Mouse (Mus musculus) adrenal gland, postnatal 36 days (tissue): Measurements from ENCODE around the gene Arhgef15. TPM values are rescaled to one million over a fixed set of nuclear protein-coding genes. Genes with fewer than 3 reads are reported as not detected.
"Not testable (repeated sequence)": the region's sequence is repeated elsewhere in the genome, so short reads cannot be mapped to it uniquely, and the experiment has no call there.

ENCODE experiments used
- DNase-seq, 2 experiments: peaks; one replicate each; pipeline ENCODE4 v3.0.0; 2021; ENCODE audit warnings: mixed read lengths in 1 of 2
- total RNA-seq, 2 experiments: library from RNA; stranded (reverse); gene quantifications; 2 replicates each; pipeline ENCODE4 v1.2.3; 2021

The Arhgef15 gene
- total RNA-seq, 2 experiments from 2014 or later = 14.8 to 19.9 TPM

DNA sequence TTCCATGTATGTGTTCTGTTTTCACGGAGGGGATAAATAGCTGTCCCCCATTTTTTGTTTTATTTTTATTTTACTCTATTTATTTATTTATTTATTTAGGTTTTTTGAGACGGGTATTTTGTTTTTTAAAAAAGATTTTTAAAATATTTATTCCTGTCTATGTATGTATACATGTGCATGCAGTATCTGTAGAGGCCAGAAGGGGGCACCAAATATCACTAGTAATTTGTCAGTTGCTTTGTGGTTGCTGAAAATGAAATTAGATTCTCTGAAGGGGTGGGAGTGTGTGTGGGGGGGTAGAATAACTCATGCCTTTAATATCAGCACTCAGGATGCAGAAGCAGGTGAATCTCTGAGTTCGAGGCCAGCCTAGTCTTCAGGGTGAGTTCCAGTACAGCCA is 8.6 kb upstream of the Arhgef15 start:
- peak; percentile 36 to 66 for DNase-seq

DNA sequence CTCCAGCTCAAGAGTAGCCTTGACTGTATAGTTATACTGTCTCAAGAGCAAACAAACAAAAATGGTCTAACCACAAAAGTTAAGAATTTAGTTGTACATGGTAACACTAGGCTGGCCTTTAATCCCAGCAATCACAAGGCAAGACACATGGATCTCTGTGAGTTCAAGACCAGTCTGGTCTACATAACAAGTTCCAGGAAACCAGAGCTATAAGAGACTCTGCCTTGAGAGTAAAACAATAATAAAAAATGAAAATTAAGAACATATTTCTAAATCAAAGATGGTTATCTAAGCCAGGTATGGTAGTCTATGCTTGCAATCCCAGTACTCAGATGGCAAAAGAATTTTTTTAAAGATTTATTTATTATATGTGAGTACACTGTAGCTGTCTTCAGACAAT is 7.8 kb upstream of the Arhgef15 start:
- DNase-seq = no peak

DNA sequence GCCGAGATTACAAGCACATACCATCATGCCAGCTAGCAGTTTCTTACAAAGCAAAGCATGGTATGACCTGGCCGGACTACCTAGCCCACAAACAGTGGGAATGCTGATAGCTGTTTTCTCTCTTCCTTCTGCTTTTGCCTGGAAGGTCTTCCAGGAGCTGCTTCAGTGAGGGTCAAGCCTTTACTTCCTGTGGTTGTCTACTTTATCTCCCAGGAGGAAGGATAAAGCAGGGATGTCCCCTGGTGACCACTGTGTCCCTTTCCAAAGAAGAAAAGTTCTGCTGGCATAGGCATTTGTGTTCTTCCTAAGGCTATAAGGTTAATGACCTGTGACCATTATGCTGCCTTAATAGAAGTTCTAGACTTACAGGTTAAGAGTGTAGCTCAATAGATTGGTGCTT is 6.1 kb upstream of the Arhgef15 start:
- DNase-seq = no peak

DNA sequence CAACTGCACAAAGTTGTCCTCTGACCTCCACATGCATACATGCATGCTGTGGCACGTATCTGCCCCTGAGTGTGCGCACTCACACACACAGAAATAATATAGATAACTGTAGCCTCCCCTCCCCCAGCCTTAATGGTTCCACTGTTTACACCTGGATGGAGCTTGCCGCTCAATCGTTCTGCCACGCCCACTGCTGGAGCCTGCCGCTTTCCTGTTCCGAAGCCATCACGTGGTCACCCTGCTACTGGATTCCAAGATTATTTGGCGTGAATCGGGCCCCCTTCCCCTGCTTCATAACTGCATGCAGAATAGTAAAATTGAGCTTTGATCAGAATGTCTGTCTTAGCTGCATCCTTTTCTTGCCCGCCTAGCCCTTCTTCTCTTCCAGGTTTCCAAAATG is 4.9 kb upstream of the Arhgef15 start:
- DNase-seq = not testable (repeated sequence)

DNA sequence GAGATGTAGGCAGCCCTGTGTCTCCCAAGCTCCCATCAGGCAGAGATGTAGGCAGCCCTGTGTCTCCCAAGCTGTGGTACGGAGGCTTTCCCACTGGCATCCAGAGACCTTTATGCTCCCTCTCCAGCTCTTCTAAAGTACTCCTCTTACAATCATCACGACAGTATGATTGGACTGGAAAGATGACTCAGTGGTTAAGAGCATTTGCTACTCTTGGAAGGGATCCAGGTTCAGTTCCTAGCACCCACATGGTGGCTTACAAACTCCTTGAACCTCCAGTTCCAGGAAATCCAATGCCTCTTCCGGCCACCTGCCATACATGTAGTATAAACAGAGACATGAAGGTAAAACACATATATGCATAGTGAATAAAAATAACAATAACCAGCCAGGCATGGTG is 4.3 kb upstream of the Arhgef15 start:
- DNase-seq = no peak

DNA sequence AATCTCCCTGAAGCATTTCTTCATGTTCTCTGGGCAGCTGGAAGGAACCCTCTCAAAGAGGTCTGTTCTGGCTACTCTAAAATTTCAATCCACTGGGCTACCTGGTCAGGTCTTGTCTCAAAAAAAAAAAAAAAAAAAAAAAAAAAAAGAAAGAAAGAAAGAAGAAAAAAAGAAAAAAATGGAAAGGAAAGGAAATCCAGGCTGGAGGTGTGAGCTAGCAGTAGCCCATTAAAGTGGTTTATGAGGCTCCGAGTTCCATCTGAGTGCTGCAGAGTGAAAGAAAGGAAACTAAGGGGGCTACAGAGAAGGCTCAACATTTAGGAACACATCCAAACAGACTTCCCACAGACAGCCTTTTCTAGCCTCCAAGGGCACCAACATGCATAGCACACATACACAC is 691 bp upstream of the Arhgef15 start:
- DNase-seq = no peak

DNA sequence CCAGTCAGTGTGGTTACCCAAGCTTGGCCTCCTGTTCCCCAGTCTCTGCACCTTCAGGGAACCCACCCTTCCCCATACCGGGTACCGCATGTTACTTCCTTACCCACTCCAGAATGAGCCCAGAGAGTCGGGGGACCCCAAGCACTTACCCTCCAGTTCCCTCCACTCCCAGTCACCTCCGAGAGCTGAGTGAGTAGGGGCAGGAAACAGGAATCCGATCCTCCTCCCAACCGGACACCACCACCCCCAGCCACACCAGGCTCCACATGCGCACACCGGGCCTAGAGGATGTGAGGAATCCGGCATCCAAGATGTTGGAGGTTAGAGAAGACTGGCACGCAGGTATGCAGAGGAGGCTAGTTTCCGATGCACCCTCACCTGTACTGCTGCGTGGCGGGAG is 583 bp downstream of the Arhgef15 start:
- DNase-seq = peak; percentile 46 to 50

DNA sequence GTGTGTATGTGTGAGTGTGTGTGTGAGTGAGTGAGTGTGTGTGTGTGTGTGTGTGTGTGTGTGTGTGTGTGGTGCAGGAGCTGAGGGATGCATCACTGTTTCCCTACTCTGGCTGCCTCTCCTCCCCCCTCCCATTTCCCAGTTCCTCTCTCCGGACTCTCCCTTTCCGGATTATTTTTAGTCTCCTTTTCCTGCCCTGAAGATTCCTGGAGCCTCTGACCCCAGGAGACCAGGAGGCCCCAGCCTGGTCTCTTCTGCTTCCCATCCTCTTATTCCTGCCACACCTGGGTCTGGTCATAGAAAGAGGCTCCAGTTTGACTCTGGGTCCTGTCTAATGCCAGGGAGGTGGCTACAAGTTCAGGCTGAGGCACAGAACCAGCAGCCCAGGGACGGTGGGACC is 1.2 kb downstream of the Arhgef15 start:
- DNase-seq = peak; percentile 17 to 53

DNA sequence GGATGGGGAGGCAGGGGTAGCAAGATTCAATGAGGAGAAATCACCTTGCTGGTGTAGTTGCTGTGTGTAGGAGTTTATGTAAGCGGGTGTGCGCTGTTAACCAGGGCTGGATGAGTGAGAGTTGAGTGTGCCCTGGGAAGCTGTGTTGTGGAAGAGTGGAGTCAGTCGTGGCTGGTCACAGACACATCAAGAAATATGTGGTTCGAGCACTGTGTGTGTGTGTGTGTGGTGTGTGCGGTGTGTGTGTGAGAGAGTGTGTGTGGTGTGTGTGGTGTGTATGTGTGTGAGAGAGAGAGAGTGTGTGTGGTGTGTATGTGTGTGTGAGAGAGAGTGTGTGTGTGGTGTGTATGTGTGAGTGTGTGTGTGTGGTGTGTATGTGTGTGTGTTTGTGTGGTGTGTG is 1.8 kb downstream of the Arhgef15 start:
- no peak for DNase-seq

DNA sequence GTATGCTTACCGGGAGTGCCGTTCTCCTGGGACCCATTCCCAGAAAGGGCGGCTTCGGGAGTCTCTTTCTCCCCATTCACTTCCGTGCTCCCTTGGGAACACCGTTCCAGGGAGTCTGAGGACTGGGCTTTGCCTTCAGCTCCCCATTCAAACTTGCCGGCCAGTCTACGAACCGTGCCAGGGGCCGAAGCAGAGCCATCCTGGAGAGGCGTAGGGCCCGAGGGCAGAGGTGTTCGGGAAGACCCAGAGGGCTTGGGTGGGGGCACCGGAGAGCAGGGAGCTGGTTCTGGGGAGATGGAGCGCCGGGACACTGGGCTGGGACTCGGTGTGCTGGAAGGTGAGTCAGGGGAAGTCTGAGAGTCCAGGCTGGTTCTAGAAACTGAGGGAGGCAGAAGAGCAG is 2.9 kb downstream of the Arhgef15 start:
- DNase-seq = no peak

DNA sequence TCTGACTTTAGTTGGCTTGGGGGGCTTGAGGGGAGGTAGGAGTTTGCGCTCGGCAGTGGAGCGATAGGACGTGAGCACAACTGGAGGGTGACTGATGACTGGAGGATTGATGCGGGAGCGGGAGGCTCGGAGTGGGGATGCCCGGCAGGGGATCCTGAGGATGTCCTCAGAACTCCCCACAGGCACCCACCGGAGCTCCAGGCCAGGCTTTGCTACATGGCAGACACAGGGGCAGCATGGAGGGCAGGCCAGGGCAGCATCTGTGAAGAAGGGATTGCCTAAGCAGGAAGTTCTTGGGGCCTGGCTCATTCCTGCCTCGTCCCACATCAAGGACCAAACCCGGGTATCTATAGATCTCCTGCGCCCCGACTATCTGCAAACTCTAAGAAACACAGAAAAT is 3.4 kb downstream of the Arhgef15 start:
- DNase-seq = no peak

DNA sequence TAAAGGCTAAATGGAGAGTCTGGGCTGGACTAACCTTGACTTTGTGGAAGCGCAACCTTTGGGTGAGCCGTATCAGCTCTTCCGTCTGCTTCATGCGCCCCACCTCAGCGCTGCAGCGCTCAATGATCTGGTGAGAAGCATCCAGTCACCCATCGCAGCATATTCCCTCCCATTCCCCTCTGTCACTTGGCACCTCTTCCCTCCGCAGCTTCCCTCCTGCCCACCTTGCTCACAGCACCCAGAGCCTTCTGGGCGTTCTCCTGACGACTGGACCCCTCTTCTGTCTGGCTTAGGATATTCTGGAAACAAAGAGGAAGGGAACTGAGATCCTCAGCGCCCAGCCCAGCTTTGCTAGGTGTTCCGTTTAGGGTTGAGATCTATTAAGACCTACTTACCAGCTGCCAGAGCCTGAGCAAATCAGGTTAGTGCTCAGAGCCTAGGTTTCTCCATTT is 9.7 kb downstream of the Arhgef15 start:
- no peak for DNase-seq

DNA sequence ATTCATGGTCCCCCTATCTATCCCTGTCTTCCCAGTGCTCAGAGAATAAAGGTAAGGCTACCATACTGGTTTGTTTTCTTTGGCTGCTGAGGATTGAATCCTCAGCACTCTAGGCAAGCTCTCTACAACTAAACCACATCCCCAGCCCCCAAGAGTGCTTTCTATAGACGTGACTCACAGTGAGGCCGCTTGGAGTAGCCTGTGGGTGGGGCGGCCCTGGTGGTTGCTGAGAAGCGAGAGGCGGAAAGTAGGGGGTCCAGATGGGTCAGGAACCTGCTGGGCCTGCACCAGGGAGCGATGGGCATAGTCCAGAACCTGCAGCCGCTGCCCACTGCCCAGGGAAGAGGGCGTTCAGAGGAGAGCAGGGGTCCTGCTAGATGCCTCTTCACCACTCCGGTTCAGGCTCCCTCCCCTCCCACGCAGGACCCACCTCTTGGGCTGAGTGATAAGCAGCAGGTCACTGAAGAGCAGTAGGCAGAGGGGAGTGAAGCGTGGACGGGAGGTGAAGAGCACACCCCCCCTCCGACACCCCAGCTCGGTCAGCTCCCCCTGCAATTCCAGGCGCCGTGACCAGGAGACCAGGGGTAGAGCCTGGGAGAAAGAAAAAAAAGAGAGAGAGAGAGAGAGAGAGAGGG is 10.4 kb downstream of the Arhgef15 start:
- DNase-seq = no peak

DNA sequence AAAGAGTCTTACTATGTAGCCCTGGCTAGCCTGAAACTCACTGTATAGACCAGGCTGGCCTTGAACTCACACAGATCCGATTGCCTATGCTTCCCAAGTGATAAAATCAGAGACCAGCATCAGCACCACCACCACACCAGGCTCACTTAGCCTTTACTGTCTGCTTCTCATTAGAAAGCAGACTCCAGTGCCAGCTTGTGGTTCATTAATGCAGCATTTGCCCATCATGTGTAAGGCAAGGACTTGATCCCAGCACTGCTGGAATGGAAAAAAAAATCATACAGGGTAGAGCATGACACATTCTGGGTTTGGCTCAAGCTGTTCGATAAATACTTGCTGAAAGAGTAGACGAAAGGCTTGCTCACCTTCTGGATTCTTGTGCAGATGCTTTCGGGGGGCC is 11.3 kb downstream of the Arhgef15 start:
- no peak for DNase-seq

DNA sequence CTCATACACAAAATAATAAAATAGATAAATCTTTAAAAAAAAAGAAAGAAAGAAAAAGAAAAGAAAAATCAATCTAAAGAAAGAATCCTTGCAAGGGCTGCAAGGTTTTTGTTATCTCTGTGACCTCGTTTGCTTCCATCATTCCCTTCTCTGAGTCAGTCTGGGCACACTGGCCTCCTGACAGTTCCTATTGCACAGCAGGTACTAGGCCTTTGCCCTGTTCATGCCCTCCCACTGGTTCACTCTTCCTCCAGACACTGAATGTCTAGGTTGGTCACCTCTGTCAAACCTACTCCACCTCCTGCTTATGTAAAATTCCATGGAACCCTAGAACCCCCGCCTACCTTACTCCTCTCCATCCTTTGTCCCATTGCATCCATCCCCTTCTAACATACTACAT is 12.0 kb downstream of the Arhgef15 start:
- DNase-seq = peak; percentile 41 to 42

DNA sequence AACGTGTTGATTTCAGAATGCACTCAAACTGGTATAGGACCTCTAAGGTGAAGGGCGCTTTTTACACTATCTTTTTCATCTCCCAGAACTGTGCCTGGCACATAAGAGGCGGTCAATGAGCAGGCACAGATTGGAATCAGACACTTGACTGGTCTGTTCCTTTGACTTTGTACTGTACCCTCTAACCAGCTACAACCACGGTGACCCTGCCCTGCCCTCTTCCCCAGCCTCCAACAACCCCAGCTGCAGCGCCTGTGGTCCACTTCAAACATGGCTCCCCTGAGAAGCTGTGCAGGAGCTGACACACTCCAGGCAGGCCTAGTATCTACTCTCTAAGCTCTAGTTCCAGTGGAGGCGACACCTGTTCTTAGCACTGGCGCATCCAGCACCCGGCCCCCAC is 14.5 kb downstream of the Arhgef15 start:
- DNase-seq = no peak

DNA sequence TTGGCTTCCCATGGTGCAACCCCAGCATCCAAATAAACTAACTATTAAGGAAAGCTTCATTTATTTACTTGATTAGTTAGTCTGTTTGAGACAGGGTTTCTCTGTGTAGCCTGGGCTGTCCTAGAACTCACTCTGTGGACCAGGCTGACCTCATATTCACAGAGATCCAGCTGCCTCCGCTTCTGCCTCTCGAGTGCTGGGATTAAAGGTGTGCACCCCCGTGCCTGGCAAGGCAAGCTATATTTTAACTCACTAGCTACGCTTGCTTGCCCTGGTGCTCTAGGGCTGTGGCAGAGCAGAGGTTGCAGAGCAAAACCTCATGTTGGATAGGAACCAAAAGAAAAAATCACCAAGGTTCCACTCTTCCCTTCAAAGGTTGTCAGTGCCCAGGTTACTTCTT is 16.8 kb downstream of the Arhgef15 start:
- DNase-seq = no peak

DNA sequence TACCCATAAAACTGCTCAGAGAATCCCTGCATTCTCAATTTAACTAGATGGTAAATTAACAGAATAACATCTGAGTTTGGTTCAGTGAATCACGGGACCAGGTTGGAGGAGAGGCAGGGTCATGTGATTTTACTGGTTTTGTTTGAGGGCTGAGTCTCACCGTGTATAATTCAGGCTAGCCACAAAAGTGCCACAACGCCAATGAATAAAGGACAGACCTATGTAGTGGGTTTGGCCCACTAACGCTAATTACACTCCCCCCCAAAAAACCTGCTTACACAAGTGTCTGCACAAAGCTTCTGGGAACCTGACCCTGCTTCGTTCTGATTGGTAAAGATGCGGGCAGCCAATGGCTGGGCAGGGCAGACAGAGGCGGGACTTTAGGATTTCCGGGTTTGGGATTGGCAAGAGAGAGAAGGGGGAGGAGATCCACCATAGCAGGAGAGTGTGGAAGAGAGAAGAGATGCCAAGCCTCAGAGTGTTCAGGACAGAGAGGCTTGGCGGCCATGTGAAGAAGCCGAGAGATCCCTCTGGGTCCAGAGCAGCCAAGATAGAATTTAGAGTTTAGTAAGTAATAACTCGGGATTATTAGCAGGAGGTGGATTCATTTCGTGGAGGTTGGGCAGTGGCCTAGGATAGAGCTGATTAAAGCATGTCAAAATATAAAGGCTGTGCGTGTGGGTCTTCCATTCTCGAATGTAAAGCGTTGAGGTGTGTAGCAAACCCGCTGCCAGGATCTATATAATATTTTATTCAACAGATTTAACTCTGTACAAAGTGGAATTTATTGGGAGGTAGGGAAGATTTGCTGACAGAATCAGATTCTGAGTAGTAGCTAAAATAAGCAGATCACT is 17.6 kb downstream of the Arhgef15 start:
- peak; percentile 89 to 90 for DNase-seq

DNA sequence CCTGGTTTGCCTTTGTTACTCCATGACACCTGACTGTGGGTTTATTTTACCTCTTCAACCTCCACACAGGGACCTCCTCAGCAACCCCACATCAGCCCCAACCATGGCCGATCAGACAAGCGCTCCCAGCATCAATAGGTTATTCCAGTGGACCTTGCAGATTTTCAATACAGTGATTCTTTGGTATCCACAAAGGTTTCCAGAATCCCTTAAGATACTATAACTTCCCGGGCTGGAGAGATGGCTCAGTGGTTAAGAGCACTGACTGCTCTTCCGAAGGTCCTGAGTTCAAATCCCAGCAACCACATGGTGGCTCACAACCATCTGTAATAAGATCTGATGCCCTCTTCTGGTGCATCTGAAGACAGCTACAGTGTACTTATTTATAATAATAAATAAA is 20.3 kb downstream of the Arhgef15 start:
- not testable (repeated sequence) for DNase-seq

DNA sequence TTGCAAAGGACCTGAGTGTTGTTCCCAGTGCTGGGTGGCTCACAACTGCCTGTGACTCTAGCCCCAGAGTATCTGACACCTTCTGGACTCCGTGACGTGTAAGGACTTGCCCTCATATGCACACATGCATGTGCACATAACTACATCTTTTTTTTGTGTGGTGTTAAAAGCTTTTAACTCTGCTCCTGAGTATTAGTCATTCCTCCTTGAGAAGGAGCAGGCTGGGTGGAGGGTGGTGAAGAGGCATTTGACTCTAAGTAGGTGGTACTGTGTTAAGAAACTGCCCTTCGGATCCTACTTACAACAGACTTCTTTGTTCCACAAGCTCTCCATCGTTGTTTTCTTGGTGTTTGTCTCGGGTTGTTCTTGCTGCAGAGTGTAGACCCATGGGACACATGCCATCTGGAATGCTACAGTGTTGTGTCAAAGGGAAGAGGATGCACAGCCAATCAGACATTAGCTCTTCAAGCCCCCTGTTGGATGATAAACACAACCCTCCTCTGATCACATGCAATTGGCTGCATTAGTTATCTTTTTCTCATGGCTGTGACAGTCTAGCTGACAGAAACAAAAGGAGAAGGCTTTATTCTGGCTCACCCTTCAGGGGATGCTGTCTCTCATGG is 23.3 kb downstream of the Arhgef15 start:
- no peak for DNase-seq

DNA sequence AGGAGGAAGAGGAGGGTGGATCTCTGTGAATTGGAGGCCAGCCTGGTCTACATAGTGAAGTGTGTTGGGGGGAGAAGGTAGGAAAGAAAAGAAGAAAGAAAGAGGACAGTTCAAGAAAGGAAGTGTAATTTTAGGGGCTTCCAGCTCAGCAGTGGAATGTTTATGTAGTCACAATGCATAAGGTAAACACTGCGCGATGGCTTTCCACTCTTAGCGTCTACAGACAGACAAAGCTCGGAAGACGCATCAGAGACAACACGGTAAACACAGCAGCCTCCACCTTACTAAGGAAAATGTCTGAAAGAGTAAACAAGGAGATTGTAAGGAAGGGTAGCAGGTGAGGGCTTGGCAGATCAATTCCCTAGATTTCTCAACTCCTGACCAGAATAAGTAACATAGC is 27.3 kb downstream of the Arhgef15 start:
- DNase-seq = no peak

DNA sequence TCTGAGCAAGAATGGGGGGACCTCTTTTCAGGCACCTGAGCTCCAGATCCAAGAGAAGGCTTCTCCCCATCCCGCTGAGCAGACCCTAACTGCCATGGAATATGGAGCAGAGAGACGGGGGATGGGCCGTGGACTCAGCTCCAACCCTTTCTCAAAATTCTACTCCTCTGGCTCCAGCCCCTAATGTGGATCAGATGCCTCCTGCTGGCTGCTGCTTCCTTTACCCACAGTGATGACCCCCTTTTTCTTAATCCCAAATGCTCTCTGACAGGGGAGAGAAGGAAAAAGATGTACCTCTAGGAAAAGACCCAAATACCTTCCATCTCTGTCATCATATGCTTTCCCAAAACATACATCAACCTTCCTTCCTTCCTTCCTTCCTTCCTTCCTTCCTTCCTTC is 30.3 kb downstream of the Arhgef15 start, which contains the start of gene Odf4:
Gene Odf4, minus strand, starts transcription at position 101 of the 400 bp plus-strand sequence.
- no peak for DNase-seq

DNA sequence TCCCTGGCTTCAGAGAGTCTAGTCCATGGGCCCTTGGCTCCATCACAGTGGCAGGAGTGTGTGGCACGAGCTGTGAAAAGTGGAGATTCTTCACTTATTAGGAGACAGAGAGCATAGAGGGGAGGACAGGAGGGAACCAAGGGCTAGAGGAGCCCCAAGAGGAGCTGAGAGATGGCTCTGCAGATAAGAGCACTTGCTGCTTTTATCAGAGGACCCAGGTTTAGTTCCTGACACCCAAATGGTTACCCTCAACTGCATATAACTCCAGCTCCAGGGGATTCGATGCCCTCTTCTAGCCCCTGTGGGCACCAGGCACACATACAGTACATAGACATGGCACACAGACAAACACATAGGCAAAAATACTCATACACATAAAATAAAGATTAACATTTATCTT is 32.5 kb downstream of the Arhgef15 start:
- no peak for DNase-seq
